Mouse (Mus musculus): ENCODE data around the gene 1700040F15Rik.
"Not testable (repeated sequence)": the region's sequence is repeated elsewhere in the genome, so short reads cannot be mapped to it uniquely, and the experiment has no call there.

1700040F15Rik gene

GRCm38 (mm10) chrY:61101947-61102346, at the start of gene 1700040F15Rik:
Gene 1700040F15Rik (plus strand): TSS chrY:61102247.
- not testable (repeated sequence) for DNase-seq (ENCODE audit: low spot score)
